Mouse (Mus musculus) ES-E14 (cell line): ENCODE data around the gene Gm28305.

Experiments
- CHD2 ChIP-seq: IDR thresholded peaks from 2 replicates; pipeline ENCODE4 v1.6.1; 2014; ENCODE audit warnings: mild to moderate bottlenecking, low read depth, low read length, inconsistent platforms
- HCFC1 ChIP-seq: IDR thresholded peaks from 2 replicates; pipeline ENCODE4 v1.6.1; 2012; ENCODE audit warnings: low read length, inconsistent platforms, borderline replicate concordance; ENCODE audit not compliant: insufficient read depth
- ZNF384 ChIP-seq: IDR thresholded peaks from 2 replicates; pipeline ENCODE4 v1.6.1; 2012; ENCODE audit warnings: low read depth, low read length, inconsistent platforms

- TF ChIP-seq CHD2: no peak
- no peak for TF ChIP-seq ZNF384
- TF ChIP-seq HCFC1: no peak
These were observed 39.6 kb downstream of the Gm28305 start for GRCm38 (mm10) chr9:104080038-104080437.
